Mouse (Mus musculus): ENCODE results near the gene Olfr437. TPM values are rescaled to one million over a fixed set of nuclear protein-coding genes. Genes with fewer than 3 reads are reported as not detected.

Olfr437 gene
- polyA plus RNA-seq (2017; shearing (Covaris generic)) = not detected

DNA sequence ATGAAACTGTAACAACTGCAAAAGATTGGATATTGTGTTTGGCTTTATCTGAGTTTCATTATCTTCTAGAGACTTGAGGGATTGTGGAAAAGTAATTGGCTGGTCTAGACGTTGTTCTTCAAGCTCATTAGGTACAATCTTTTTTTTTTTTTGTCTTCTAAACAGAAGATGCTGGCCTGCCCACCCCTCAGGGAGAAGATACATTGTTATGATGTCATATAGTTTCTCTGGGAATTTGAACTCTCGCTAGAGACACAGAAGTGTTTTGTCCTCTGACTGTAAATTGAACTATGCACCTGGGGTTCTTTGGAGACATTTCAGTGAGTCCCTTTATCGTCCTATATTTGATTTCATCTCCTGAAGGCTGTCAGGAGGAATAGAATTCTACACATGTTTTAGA is at the start of gene Olfr437:
TSS of gene Olfr437 (plus strand) at position 301 of the 400 bp plus-strand sequence.

DNA sequence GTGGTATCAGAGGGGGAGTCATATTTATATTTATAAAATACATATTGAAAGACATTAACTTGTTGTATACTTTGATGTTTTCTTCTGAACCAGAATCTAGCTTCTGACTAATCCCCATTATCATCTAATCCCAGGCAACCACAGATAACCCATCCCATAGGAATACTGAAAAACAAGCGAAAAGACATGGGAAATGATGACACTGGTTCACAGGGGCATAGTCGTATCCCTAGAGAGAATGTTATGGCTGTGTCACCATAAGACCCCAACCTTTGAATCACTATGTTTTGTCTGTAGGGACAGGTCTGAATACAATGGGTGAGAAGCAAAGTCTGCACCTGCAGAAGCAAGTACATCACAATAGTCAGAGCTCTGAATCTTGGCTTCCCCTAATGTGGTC is 16.8 kb upstream of the Olfr437 start, which contains the start of gene Olfr237-ps1:
TSS of gene Olfr237-ps1 (plus strand) at position 301 of the 400 bp plus-strand sequence.

DNA sequence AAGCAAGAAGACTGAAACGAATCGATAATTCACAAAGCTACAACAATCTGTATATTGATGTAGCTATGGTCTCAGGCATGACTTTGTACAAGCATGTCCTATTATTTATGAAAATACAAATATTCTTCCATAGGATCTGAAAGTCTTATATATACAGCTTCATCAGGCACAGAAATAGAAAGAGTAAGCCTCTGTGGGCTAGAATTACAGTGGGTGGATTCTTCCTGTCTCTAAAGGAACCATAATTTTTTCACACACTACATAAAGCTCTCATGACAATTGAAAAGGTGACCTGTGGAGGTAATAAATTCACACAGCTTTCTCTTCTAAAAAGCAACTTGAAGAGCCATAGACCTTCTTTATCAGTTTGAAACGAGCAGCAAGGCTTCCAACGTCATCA is 8.8 kb downstream of the Olfr437 start, which contains the start of gene Olfr13:
TSS of gene Olfr13 (plus strand) at position 301 of the 400 bp plus-strand sequence.

DNA sequence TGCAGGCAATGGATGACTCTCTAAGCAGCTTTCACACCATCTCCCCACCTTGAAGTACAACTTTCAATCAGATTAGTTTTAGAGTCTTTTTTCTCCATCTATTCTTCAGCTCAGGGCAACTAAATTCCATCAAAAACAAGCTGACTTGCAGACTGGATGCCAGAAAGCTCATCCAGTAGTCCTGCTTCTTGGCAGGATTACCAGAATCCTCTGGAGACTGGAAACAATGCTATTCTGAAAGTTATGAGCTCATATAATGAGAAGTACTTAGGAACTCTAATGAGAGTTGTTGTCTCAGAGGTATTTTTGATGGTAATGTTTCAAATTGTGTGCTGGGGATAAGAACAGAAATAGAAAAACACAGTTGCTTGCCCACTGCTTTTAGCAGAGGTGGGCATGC is 33.7 kb downstream of the Olfr437 start, which contains the start of gene Olfr435:
TSS of gene Olfr435 (plus strand) at position 366 of the 400 bp plus-strand sequence.

DNA sequence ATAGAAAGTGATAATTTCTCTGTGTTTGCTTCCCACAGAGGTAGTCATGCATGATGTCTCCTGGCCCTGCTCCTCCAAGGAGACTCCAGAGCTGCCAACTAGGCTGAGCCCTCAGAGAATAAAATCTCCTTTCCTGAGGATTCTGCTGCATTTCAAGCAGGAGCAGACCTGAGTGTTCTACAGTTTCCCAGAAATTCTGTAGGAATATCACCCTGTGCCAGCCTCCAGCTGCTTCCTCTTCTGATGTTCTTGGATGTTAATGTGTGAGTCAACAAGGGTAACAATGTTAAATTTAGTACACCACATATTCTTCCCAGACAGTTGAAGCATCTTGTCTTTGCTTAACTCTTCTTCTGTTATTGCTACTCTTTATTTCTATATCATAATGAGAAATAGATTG is 49.8 kb downstream of the Olfr437 start, which contains the start of gene Olfr434:
TSS of gene Olfr434 (plus strand) at position 149 of the 400 bp plus-strand sequence.

Other genes with a start within 250 kb of the Olfr437 start
- gene Olfr446, start 241.9 kb upstream of the Olfr437 start, polyA plus RNA-seq (2017; shearing (Covaris generic)) = not detected
- not detected for gene Olfr444, start 214.2 kb upstream of the Olfr437 start, polyA plus RNA-seq (2017; shearing (Covaris generic))
- not detected for gene Olfr441, start 56.9 kb upstream of the Olfr437 start, polyA plus RNA-seq (2017; shearing (Covaris generic))
- gene Olfr237-ps1, start 16.7 kb upstream of the Olfr437 start, polyA plus RNA-seq (2017; shearing (Covaris generic)) = 0.11 TPM
- gene Olfr13, start 8.9 kb downstream of the Olfr437 start, polyA plus RNA-seq (2017; shearing (Covaris generic)) = not detected
- not detected for gene Olfr435, start 33.9 kb downstream of the Olfr437 start, polyA plus RNA-seq (2017; shearing (Covaris generic))
- gene Olfr434, start 49.7 kb downstream of the Olfr437 start, polyA plus RNA-seq (2017; shearing (Covaris generic)) = not detected
- gene Olfr47, start 68.2 kb downstream of the Olfr437 start, polyA plus RNA-seq (2017; shearing (Covaris generic)) = not detected
- gene Arhgef5, start 102.3 kb downstream of the Olfr437 start, polyA plus RNA-seq (2017; shearing (Covaris generic)) = 0.27 TPM
- not detected for gene Nobox, start 146.3 kb downstream of the Olfr437 start, polyA plus RNA-seq (2017; shearing (Covaris generic))